Mouse (Mus musculus) liver, embryonic 14.5 days (tissue): ENCODE measurements around the gene Rnf167.

Experiments
- CTCF ChIP-seq: IDR thresholded peaks from 2 replicates; pipeline ENCODE4 v1.5.1; 2016; ENCODE audit warnings: antibody characterized with exemption, low read depth, control low read depth
- EP300 ChIP-seq: IDR thresholded peaks from 2 replicates; pipeline ENCODE4 v1.6.1; 2016; ENCODE audit warnings: antibody characterized with exemption, low read depth

DNA sequence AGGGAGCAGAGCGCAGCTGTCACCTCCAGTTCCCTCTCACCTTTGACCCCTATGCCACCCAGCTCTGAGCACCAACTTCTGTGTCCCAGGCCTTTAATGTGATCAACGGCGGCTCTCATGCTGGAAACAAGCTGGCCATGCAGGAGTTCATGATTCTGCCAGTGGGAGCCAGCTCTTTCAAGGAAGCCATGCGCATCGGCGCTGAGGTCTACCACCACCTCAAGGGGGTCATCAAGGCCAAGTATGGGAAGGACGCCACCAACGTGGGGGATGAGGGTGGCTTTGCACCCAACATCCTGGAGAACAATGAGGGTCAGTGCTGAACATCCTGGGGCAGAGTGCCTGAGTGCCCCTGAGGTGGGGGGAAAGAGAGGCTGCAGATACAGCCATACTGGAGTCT, 13.5 kb downstream of the Rnf167 start:
- TF ChIP-seq CTCF = no peak
- no peak for TF ChIP-seq EP300
